Mouse (Mus musculus) gastrocnemius, postnatal 14 days (tissue): ENCODE results near the gene Ubtd1. TPM values are rescaled to one million over a fixed set of nuclear protein-coding genes. Genes with fewer than 3 reads are reported as not detected.

Source experiments
- DNase-seq: peaks from one replicate; pipeline ENCODE4 v3.0.0; 2021; ENCODE audit warnings: mixed read lengths
- intact Hi-C: fragments of 180-260 bp; cut with DNase I; formaldehyde crosslinking; loops from one replicate; pipeline ENCODE4 v1.15.1; 2025; ENCODE audit warnings: low total_unique reads
- long read RNA-seq, 2 experiments: library from polyadenylated mRNA; stranded (forward); transcript quantifications; one replicate each; pipeline ENCODE4 v2.0.0; 2021
- total RNA-seq, 2 experiments: library from RNA; stranded (reverse); gene quantifications; 2 replicates each; pipeline ENCODE4 v1.2.3; 2021

Gene Ubtd1
- 10 to 100 TPM; 14.8 to 17.4 TPM for total RNA-seq
- long read RNA-seq, experiment 1, transcript Ubtd1-201 (3 exons, 1,529 nt) = major isoform, 19 of 22 reads
- long read RNA-seq, experiment 1, partial matches to known transcripts = 1 of 22 reads
- long read RNA-seq, experiment 1, other reads (novel, unspliced or antisense) = 2 of 22 reads
- long read RNA-seq, experiment 2, transcript Ubtd1-201 (3 exons, 1,529 nt) = major isoform, 15 of 16 reads
- long read RNA-seq, experiment 2, partial matches to known transcripts = 0 of 16 reads
- long read RNA-seq, experiment 2, other reads (novel, unspliced or antisense) = 1 of 16 reads

DNA sequence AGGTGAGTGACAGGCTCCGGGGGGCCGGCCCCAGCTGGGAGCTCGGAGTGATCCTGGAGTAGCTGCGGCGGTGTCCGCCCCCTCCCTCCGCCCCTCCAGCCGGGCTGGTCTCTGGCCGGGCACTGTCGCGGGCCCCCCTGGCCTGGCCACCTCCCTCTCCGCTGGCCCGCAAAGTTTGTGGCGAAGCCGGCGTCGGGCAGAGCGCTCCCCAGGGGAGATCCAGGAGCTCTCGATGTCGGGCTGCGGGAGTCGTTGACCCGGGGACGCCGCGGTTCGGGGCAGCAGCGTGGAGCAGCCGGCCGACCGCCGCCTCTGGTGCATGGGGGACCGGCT lies at the start of gene Ubtd1:
Ubtd1 (plus strand) TSS at position 169 of the 333 bp plus-strand sequence.
- intact Hi-C loops = loop anchor here (5.0 kb wide), 1 partner anchor 41 kb away; no protein-coding TSS in a partner anchor
- no peak for DNase-seq

DNA sequence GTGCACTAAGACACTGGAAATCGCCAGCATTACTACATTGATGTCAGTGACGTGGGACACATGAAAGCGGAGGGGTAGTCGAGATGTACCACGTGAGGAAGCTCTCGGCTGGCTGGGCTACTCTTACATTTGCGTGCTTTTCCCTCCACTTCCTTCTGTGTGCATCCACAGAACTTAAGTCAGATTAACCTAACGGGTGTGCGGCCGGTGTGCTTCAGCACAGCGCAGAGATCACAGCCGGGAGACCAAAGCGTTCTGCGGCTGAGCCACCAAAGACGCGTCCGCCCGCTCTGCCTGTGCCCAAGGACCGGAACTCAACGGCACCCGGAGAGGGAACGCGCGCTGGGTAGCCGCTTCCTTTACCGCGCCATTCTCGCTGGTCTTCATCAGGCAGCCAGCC lies 48.9 kb upstream of the Ubtd1 start:
- no peak for DNase-seq
- intact Hi-C loops = no loop called here

DNA sequence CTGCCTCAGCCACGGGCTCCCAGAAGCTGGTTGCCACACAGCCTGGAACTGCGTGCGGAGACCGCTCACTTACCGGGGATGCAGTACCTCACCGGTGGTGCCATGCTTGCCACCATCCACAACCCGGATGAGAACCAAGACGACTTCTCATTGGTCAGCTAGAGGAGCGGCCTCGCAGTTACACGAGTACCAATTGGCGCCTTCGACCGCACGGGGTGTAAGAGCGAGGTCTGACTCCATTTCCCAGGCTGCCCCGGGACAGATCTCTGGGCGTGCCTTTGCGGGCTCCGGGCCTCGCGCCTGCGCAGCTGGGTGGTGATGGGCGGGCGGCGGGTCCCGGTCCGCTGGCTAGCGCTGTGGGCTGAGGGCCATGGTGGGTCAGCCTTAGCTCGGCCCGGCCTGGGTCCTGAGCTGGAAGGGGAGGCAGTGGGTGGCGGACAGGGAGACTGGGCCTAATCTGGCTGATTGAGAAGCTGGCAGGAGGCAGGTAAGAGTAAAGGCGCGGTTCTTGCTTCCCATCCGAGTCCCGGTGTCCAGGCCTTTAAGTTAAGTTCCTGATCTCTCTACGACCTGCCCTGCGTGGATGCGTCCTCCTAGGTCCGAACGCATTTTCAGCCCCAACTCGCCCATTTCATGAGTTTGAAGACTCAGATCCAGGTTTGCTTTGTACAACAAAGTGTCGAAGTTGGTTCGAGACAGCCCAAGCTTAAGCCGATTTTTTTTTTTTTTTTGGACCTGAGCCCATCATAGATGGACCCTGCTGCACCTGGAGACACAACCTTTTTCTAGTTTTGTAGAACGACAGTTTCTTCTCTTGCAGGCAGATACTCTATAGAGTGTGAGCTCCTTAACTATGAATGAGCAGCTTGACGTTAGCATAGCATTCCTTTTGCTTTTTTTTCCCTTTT lies 48.1 kb upstream of the Ubtd1 start, which contains the start of the genes Exosc1 and Zdhhc16:
Exosc1 (minus strand) TSS at position 245 of the 908 bp plus-strand sequence.
Zdhhc16 (plus strand) TSS at position 302 of the 908 bp plus-strand sequence.
- intact Hi-C loops = no loop called here
- DNase-seq = peak; percentile 98

DNA sequence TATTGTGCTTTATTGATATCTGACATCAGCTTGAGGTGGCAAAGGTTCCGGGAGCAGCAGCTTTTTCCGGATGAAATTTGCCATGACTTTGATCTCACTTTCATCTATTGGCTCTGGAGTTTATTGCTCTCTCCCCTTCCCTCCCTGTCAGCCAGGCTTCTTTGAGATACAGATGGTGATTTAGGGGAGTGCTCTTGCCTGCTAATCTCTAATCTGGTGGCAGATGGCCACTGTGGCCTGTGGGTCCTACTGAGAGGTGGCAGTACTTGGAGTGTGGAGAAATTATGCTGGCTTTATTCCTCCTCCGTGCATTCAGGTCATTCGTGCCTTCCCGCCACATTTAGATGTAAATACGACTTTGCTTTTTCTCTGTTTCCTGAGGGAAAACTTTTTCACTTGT lies 47.4 kb upstream of the Ubtd1 start:
- intact Hi-C loops = no loop called here
- DNase-seq = no peak

DNA sequence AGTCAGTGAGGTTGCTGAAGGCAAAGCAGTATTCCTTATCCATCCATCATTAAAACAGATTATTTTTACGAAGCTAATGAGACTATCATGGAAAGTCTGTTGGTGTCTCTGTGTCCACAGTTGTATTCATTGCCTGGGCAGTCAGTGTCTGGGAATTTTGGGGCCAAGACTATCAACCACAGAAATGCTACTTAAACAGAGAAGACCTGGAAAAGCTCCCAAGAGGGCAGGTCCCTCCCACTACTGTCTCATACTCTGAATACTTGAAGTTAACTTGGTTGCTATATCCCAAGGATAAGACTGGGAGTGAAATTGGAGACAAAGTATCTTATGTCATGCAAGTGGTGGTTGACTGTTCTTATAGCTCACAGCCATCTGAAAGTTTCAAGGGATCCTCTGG lies 45.6 kb upstream of the Ubtd1 start:
- no peak for DNase-seq
- intact Hi-C loops = loop anchor here (5.0 kb wide), 1 partner anchor 41 kb away; no protein-coding TSS in a partner anchor

DNA sequence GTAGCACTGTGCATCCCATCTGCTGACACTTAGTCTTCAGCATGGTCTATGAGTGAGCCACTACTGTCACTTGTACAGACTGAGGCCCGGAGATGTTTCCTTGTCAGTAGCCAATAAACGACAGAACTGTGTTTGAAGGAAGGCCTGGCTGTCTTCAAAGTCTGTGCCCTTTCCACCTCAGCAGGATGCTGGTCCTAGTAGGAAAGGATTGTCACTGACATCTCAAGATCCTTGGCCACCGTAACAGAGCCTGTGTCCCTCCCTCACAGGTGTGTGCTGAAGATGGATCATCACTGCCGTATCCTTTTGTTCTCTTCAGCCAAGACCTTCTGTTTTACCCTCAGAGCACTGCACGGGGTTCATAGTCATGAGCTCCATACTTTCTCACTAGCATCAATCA lies 43.0 kb upstream of the Ubtd1 start:
- intact Hi-C loops = loop anchor here (5.0 kb wide), 1 partner anchor 39 kb away; no protein-coding TSS in a partner anchor
- DNase-seq = no peak

DNA sequence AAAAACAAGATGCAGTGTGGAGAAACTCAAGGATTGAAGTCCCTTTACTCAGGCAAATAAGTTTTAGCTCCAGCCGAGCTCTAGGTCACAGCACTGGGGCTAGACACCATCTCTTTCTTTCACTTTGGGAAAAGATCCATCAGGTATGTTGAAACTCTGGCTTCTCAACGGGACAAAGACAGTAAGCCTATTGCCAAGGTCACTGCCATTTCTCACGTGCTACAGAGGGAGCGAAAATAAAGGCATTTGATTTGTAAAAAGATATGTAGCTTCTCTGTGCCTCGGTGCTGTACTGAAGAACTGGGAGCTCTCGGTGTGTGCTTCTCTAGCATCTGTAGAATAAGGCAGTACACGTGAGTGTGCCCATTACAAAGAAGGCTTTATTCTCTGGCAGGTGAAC lies 37.7 kb upstream of the Ubtd1 start:
- no peak for DNase-seq
- intact Hi-C loops = no loop called here

DNA sequence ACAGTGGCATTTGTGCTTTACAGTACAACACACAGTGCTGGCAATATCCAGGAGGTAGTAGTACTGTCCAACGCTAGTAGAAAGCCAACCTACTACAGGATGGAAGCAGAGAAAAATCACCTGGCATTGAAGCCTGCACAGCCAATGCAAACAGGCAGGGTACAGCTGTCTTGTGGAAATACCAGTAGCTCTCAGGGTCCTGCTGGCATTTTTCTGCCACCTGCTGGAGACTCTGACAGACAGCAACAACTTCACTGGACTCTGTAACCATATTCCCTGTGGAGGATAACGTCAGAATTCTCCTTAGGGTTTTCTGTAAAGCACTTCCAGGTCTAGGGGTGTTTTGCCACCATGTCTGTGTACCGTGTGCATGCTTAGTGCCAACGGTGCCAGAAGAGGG lies 29.3 kb upstream of the Ubtd1 start:
- no peak for DNase-seq
- intact Hi-C loops = no loop called here

DNA sequence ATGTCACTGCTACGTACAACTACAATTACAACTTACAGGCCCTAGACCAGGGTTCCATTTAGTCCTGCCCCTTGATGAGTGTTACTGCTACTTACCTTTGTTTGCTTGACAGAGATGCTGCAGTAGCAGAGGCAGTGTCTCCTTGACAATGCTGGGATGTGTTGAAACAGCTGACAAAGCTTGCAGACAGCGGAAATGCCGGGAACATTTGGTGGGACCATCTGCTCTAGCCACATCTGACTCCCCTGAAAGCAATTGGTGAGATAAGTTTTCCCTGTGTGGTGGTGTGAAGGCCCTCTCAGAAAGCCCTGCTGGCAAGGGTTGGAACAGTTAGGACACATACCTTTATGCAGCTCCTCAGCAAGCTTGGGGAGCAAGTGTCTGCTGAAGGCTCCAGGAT lies 28.0 kb upstream of the Ubtd1 start:
- no peak for DNase-seq
- intact Hi-C loops = no loop called here

DNA sequence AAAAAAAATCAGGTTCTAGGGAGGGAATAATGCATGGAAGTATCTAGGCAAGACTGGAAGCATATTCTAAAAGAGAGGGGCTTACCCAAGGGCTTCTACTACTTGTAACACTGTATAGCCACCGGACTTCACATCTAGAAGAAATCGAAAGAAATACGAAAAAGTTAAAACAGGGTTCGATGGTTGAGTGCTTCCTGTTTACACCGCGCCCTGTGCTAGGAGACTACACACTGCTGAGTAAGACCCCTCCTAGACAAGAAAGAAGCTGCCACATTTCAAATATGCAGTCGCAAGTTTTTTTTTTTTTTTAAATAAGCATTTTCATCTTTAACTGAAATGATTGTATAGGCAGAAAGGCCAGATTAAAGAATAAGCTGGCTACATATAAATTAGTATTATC lies 11.9 kb upstream of the Ubtd1 start:
- intact Hi-C loops = no loop called here
- no peak for DNase-seq

DNA sequence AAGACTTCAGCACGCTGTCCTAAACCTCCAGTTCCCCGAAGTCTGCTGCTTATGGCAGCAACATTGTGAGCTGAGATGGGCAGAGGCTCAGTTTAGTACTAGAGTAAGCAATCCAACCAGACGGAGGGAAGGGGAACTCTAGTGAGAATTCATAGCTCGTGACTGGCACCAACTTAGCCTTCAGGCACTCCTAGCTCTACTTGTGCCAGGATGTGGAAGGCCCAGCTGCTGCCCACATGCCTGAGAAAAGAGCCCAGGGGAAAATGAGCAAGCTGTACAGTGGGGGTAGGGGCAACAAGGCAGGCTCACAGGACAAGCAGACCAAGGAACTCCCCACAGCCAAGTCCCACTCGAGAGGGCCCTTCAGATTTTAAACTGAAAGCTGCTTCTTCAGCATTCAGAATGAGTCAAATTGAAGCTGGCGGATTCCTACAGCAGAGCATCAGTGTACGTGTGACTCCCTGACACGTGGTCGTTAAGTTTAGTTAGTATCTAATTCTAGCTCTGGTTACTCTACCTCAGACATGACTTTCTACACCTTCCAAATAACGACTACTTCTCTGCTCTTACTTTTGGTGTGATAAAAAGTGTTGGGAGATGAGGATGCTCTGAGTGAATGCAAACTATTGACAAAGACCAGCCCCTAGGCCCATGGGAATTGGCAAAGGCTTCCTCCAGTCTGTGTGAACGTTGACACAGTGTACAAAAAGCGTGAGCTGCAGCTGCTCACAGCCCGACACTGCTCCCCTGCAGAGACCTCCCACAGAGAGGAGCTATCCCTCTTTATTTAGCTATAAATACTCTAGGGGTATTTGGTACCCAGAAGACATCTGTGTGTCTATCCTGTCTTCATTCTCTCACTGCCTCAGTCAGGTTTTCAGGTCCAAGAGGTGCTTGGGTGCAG lies 7.4 kb upstream of the Ubtd1 start:
- intact Hi-C loops = no loop called here
- DNase-seq = no peak

DNA sequence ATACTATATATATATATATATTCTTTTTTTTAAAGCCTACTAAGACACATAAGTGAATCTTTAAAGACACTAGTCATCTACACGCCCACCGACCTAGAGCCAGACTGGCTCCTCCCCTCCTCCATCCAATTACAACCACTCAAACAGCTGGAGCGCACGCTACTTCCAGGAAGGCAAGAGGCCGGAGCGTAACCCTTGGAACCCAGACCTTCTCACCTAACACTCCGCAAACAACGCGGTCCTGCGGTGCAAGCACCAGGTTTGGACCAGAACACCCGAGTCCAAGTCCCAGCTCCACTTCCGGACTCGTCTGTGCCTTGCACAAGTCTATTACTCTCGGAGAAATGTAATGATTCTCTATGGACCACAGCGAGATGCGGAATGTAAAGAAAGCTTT lies 1.1 kb upstream of the Ubtd1 start:
- intact Hi-C loops = loop anchor here (5.0 kb wide), 1 partner anchor 42 kb away; no protein-coding TSS in a partner anchor
- peak; percentile 20 for DNase-seq

DNA sequence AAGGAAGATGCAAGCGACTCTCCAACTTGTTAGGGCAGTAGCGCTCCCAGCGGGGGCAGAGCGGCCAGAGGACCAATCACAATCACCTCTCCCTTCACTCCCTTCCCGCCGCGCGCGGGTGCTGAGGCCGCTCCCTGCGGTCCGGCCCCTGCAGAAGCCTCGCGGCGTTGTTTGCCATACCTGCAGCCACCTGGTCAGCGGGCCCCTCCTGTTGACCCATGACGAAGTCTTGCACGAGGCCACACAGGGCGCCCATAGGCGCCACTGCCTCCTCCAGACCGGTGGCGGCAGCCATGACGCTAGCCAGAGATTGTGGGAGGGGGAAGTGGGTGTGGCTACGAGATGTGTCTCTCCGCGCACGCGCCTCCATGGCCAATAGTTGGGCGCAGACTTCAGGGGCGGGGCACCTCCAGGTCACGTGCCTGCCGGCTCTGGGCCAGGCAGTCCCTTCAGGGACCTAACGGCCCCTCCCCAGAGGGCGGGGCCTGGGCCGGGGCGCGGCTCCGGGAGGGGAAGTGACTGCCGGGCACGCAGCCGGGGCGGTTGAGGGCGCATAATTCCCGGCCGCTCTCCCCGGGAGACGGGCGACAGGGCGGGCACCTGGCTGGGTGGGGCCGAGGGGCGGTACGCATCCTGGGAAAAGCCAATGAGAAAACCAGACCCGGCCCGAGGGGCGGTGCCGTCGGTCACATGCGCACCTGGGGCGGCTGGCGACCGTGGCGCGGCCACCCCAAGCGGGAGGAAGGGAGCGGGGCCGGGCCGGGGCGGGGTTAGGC lies 556 bp upstream of the Ubtd1 start, which contains the start of gene Mms19:
Mms19 (minus strand) TSS at position 339 of the 776 bp plus-strand sequence.
- intact Hi-C loops = loop anchor here (5.0 kb wide), 1 partner anchor 41 kb away; no protein-coding TSS in a partner anchor
- DNase-seq = peak; percentile 98

DNA sequence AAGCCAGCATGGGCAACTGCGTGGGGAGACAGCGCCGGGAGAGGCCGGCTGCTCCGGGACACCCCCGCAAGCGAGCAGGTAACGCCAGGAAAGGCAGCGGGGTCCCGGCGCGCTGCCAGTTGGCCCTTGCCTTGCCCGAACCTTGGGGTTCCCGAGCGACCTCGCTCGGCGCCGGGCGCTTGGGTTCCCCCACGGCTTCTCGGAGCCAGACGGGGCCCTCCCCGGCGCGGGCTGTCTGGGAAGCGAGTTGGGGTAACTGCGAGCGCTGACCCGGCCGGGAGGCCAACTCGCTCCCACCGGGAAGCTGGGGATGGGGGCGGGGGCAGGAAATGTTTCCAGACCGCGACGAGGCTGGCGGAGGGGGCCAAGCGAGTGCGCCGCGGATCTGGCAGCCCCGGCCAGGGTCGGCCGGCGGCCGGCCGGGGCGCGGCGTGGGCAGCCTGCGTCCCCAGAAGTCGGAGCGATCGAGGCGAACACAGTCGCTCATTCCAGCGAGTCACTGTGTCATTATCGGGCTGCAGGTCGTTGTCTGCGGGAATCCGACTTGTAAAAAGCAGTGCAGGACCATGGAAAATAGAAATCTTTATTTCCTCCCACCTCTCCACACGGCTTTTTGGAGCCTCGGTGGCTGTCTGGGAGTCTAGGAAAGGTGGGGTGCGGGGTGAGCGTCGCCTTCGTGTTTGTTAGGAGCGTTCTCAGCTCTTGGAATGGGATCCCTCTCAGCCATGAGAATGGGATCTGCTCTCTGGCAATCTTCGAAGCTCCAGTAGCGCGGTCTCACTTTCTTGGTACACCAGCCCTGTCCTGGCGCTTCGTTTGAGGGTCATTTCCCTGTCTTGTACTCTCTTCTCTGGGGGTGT lies 598 bp downstream of the Ubtd1 start:
- intact Hi-C loops = loop anchor here (5.0 kb wide), 1 partner anchor 40 kb away; no protein-coding TSS in a partner anchor
- peak; percentile 71 for DNase-seq

DNA sequence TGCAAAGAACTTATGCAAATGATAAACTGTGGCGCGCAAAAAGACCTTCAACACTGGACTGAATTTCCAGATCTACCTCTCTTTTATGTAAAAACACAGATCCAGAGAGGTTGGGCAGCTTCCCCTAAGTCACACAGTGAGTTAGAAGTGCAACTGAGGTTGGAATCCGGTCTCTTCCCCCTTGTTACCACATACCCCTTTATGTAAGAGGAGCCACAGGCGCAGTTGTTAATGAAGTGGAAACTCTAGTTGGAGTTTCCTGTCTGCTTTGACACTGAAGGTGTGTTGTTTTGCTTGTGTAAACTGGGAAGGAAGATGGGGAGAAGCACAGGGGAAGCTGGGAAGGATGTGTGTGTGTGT lies 1.2 kb downstream of the Ubtd1 start:
- intact Hi-C loops = loop anchor here (5.0 kb wide), 1 partner anchor 40 kb away; no protein-coding TSS in a partner anchor
- no peak for DNase-seq

DNA sequence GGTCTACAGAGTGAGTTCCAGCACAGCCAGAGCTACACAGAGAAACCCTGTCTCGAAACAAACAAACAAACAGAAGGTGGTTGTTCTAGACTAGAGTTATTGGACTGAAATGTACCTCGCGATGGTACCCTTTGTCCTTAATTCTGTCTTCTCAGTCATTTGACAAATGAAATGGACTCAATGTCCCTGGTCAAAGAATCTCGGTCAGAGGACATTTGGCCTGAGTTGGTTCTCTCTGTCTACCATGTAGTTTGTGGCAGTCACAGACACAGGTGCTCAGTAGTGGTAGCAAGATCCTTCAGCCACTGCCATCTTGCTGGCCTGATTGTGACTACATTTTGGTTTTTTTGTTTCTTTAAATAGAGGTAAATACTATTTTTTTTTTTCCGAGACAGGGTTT lies 4.4 kb downstream of the Ubtd1 start:
- intact Hi-C loops = no loop called here
- DNase-seq = no peak

DNA sequence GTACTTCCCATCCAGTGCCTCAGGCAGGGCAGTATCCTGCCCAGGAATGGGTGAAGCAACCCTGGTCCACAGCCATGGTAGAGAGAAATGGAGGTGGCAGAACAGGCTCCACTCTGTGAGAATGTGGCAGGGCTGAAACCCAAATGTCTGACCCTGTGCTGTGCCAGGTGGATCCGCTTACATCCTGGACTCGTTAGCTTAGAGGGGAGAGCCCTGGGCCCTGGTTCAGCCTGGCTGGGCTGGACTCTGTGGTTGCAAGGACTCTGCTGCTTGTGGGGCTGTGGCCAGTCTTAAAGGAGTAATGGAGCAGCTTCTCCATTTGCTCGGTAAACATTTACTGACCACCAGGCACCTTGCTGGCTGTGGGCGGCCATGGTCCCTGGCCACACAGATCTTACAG lies 5.6 kb downstream of the Ubtd1 start:
- DNase-seq = peak; percentile 71
- intact Hi-C loops = no loop called here

DNA sequence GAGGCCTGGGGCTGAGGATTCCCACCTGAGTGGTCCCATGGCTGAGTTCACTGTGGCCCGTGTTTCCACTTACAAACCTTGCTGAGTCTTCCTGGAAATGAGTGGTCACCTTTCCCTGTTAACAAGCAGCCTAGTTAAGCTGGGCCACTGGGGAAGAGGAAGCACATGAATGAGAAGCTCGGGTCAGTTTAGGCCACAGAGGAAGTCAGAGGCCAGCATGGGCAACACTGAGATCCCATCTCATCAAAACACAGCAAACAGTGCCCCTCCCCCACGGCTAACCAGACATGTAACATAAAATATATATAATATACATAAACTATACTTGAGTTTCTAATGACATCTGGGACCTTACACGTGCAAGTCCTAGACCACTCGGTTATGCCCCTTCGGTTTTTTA lies 8.2 kb downstream of the Ubtd1 start:
- intact Hi-C loops = no loop called here
- DNase-seq = no peak
